Mouse (Mus musculus) heart, adult 18-20 months (tissue): ENCODE measurements around the gene Mphosph10. TPM values are rescaled to one million over a fixed set of nuclear protein-coding genes. Genes with fewer than 3 reads are reported as not detected.

Source experiments
- DNase-seq, 2 experiments: peaks; one replicate each; pipeline ENCODE4 v3.0.0; 2021 to 2022; ENCODE audit warnings: mixed read lengths in 1 of 2
- total RNA-seq, 2 experiments: library from RNA; stranded (reverse); gene quantifications; 2 replicates each; pipeline ENCODE4 v1.2.3; 2021

Mphosph10 gene
- total RNA-seq, 2 experiments from 2014 or later: 11.9 to 13.5 TPM

- DNase-seq: peak; percentile 17 to 25
These were observed 41.0 kb downstream of the Mphosph10 start for GRCm38 (mm10) chr7:64351087-64351486.

DNA sequence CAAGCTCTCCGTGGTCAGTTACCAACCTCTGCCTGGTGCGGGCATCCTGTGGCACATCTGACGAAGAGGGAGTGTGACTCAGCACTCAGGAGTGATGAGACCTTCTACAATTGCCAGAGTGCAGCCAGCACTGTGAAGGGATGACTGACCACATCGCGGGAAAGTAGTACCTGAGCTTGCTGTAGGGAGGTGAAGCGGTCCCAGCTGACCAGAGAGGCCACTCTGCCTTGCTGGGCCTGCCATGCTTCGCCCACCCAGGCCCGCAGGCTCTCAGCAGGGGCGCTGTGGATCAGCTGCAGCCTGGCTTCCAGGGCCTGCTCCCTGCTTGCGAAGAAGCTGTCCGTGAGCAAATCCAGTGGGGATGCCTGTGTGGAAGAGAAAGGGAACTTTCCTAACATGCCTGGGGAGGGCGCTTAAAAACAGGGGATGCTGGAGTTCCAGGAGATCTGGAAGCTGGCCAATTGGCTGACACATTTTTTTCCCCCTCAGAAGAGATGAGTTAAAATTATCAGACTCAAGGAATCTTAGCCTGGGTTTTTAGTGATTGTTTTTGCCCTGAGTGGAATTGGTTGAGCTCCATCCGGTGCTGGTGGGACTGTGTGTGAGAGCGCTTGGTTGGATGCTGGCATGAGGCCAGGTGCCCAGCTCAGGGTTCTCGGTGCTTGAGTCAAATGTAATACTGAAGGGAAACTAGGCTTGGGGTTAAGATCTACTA, 42.8 kb downstream of the Mphosph10 start:
- DNase-seq: no peak

DNA sequence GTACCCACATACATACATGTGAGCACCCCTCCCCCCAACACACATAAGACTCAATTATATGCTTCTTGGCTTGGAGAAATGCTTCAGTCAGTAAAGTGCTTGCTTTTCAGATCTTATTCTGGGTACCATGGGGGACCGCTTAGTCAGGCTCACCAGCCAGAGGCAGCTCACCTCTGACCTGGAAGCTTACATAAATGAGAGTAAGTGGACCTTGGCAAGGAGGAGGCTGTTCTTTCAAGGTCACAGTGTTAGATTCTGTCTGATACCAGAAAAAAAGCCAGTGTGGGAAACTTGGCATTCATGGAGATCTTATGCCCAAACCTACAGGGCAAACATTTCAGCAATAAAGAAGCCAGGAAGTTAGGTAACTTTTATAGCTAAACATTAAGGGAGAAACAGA, 44.3 kb downstream of the Mphosph10 start:
- DNase-seq: no peak

DNA sequence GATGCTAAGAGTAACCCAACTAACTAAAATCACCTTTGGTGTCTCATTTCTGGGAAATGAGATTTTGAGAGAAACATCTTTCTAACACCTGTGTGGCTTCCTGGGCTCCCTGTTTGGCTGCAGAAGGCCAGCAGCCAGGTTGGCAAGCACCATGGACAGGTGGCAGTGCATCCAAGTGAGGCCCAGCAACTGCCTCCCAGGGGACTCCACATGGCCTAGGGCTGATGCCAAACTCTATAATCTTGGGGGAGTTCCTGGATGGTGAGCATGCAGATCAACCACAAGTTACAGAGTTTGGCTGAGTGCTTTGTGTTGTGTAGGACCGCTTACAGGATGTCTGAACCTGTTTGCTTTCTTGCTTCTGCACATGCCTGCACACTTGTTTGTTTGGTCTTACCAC, 59.4 kb downstream of the Mphosph10 start:
- DNase-seq: no peak

DNA sequence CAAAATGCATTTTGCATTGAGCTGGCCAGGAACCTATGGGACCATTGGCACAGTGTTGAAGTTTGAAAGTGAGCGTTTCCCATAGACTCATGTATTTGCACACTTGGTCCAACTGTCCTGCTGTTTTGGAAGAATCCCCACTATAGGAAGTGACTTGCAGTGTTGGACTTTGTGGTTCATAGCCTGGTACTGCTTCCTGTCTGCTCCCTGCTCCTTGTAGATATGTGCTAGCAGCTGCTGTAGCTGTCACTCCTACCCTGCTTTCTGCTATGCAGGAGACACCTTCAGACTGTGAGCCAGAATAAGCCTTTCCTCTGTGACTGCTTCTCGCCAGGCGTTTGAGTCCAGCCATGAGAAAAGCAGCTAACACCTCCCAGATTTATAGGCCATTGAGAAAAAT, 60.8 kb downstream of the Mphosph10 start:
- no peak for DNase-seq

- no peak for DNase-seq
These were observed 64.6 kb downstream of the Mphosph10 start for GRCm38 (mm10) chr7:64327486-64327885.

GRCm38 (mm10) chr7:64326892-64327291, 65.2 kb downstream of the Mphosph10 start:
- DNase-seq: peak; percentile 72 to 93

Other genes starting within 250 kb of the Mphosph10 start
- under 1 TPM in 1 of 2 experiments, not detected in 1; 0.28 TPM for gene Trpm1, start 238.4 kb downstream of the Mphosph10 start, total RNA-seq
- gene Mtmr10, start 104.6 kb downstream of the Mphosph10 start, total RNA-seq: 10 to 100 TPM; 14.2 to 14.3 TPM
- gene Fan1, start 18.2 kb downstream of the Mphosph10 start, total RNA-seq: 10 to 100 TPM in 1 of 2 experiments, 1 to 10 TPM in 1; 8.9 to 10.1 TPM
- gene Mcee, start 339 bp upstream of the Mphosph10 start, total RNA-seq: 100 to 1,000 TPM; 169 to 199 TPM
- gene Apba2, start 109.4 kb upstream of the Mphosph10 start, total RNA-seq: under 1 TPM; 0.35 to 0.59 TPM